Mouse (Mus musculus): ENCODE results near the gene Otub1.

Gene Otub1

DNA sequence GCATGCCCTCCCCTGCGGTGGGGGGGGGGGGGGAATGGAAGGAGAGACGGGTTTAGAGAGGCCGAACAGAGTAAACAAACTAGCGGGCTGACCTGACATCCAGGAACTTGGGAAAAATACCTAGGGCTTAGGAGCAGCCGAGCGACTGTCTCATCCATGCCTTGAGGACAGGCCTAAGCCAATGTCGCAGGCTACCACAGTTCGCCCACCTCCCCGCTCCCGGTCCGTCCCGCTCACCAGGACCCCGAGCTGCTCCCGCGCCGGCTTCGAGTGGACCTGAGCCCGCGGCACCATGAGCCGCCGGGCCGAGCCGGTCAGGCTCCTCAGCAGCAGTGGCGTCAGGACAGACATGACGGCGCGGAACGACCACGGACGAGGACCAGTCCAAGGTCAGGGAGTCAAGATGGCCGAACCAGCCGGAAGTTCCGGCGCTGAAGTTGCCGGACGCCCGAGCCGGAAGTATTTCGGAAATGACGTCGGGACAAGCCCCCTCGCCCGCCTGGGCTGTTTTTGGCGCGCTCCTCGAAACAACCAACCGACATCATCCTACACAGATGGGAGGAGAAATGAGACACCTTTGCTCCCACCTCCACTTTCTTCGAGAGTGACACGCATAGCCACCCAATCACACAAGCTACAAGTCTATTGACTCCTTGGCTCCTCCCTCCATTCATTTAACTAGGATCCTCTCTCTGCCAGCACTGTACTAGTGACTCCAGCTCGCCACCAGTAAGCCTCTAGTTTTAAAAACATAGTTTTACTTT is 11.2 kb upstream of the Otub1 start, which contains the start of gene Cox8a:
Cox8a (minus strand) TSS at position 455 of the 764 bp plus-strand sequence.
- Histone ChIP-seq H3K36me3 (ENCODE audit: insufficient read depth, low read length) (peaks cover 48% of the 10 kb centered on the region), H3K4me1 (replicated peaks; ENCODE audit: low read depth, low read length) (peaks cover 68% of the 10 kb centered on the region), H3K9me3 (ENCODE audit: low read length) (peaks cover 7% of the 10 kb centered on the region; the same call in 1 of the 2 replicates), H3K27me3 (ENCODE audit: insufficient read depth, low read length) (no peaks in the 10 kb centered on the region), H3K4me3 (replicated peaks; ENCODE audit: low read length) (peak within 1 kb of the TSS; percentile 96)
- no peak for TF ChIP-seq CTCF (conservative IDR thresholded peaks at IDR 0.05; ENCODE audit: low read length)
- no peak for TF ChIP-seq POU5F1 (IDR thresholded peaks at IDR 0.05; ENCODE audit: borderline replicate concordance, low read length)
- no peak for TF ChIP-seq NANOG (IDR thresholded peaks at IDR 0.05; ENCODE audit: borderline replicate concordance, low read length)

- Histone ChIP-seq H3K4me3 (replicated peaks; ENCODE audit: low read length) (peak overlapping the region; percentile 96; the same call in 1 of the 2 replicates), H3K27me3 (ENCODE audit: insufficient read depth, low read length) (no peaks in the 10 kb centered on the region), H3K4me1 (replicated peaks; ENCODE audit: low read depth, low read length) (peaks cover 67% of the 10 kb centered on the region), H3K36me3 (ENCODE audit: insufficient read depth, low read length) (peaks cover 60% of the 10 kb centered on the region), H3K9me3 (ENCODE audit: low read length) (no peaks in the 10 kb centered on the region)
- TF ChIP-seq NANOG (IDR thresholded peaks at IDR 0.05; ENCODE audit: borderline replicate concordance, low read length) (no peak), CTCF (conservative IDR thresholded peaks at IDR 0.05; ENCODE audit: low read length) (no peak), POU5F1 (IDR thresholded peaks at IDR 0.05; ENCODE audit: borderline replicate concordance, low read length) (no peak)
Measured at GRCm38 (mm10) chr19:7214484-7214883, 8.4 kb upstream of the Otub1 start.

DNA sequence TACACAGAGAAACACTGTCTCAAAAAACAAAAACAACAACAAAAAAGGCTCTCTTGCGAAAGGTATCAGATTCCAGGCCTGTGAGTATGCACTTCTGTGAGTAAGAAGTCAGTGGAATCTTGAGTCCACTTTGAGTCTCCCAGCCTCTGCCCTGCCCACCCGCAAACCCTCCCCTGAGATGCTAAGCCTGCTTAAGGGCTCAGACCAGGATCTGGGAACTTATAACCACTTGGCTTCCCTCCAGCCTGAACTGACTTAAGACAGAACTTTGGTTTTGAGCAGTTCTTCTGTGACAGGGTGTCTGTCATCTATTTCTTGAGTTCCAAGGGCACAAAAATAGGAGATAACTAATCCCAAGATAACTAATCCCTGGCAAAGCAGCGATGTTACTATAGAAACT is 6.9 kb upstream of the Otub1 start:
- Histone ChIP-seq H3K4me3 (replicated peaks; ENCODE audit: low read length) (no peak overlapping the region), H3K4me1 (replicated peaks; ENCODE audit: low read depth, low read length) (peaks cover 58% of the 10 kb centered on the region), H3K27me3 (ENCODE audit: insufficient read depth, low read length) (no peaks in the 10 kb centered on the region), H3K36me3 (ENCODE audit: insufficient read depth, low read length) (peaks cover 60% of the 10 kb centered on the region), H3K9me3 (ENCODE audit: low read length) (no peaks in the 10 kb centered on the region)
- TF ChIP-seq CTCF (conservative IDR thresholded peaks at IDR 0.05; ENCODE audit: low read length) (no peak), NANOG (IDR thresholded peaks at IDR 0.05; ENCODE audit: borderline replicate concordance, low read length) (no peak)

GRCm38 (mm10) chr19:7212216-7212615 is 6.1 kb upstream of the Otub1 start:
- peaks cover 60% of the 10 kb centered on the region for H3K36me3 ChIP-seq (ENCODE audit: insufficient read depth, low read length)
- H3K4me3 ChIP-seq (replicated peaks; ENCODE audit: low read length): no peak overlapping the region
- no peaks in the 10 kb centered on the region for H3K27me3 ChIP-seq (ENCODE audit: insufficient read depth, low read length)
- TF ChIP-seq CTCF (conservative IDR thresholded peaks at IDR 0.05; ENCODE audit: low read length): no peak
- no peak for TF ChIP-seq NANOG (IDR thresholded peaks at IDR 0.05; ENCODE audit: borderline replicate concordance, low read length)
- no peak for TF ChIP-seq POU5F1 (IDR thresholded peaks at IDR 0.05; ENCODE audit: borderline replicate concordance, low read length)
- no peaks in the 10 kb centered on the region for H3K9me3 ChIP-seq (ENCODE audit: low read length)
- H3K4me1 ChIP-seq (replicated peaks; ENCODE audit: low read depth, low read length): peaks cover 60% of the 10 kb centered on the region

DNA sequence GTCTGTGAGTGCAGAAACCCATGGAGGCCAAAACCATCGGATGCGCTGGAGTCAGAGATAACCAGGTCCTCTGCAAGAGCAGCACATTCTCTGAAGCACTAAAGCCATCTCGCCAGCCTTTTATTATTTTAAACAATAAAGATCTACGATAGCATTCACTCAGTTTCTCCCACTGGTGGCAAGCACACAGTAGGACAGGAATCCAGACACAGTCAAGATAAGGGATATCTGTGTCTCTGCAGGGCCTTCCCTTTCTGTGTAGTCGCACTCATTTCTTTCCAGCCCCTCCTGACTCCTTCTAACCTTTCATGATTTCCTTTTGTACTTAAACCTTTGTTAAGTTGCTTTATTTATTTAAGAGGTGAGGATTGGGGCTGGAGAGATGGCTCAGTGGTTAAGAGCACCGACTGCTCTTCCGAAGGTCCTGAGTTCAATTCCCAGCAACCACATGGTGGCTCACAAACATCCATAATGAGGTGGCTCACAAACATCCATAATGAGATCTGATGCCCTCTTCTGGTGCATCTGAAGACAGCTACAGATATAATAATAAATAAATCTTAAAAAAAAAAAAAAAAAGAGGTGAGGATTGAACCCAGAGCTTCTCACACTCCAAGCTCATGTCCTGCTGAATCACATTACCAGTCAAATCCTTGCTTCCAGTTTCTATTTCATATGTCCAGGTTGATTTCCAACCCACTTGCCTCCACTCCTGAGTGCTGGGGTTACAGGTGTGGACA is 4.0 kb upstream of the Otub1 start:
- Histone ChIP-seq H3K27me3 (ENCODE audit: insufficient read depth, low read length) (no peaks in the 10 kb centered on the region), H3K4me1 (replicated peaks; ENCODE audit: low read depth, low read length) (peaks cover 57% of the 10 kb centered on the region), H3K9me3 (ENCODE audit: low read length) (no peaks in the 10 kb centered on the region), H3K4me3 (replicated peaks; ENCODE audit: low read length) (no peak overlapping the region), H3K36me3 (ENCODE audit: insufficient read depth, low read length) (peaks cover 43% of the 10 kb centered on the region)
- TF ChIP-seq CTCF (conservative IDR thresholded peaks at IDR 0.05; ENCODE audit: low read length) (no peak), NANOG (IDR thresholded peaks at IDR 0.05; ENCODE audit: borderline replicate concordance, low read length) (no peak), POU5F1 (IDR thresholded peaks at IDR 0.05; ENCODE audit: borderline replicate concordance, low read length) (no peak)

- peaks cover 46% of the 10 kb centered on the region for H3K36me3 ChIP-seq (ENCODE audit: insufficient read depth, low read length)
- peak overlapping the region; percentile 93 for H3K4me3 ChIP-seq (replicated peaks; ENCODE audit: low read length)
- H3K27me3 ChIP-seq (ENCODE audit: insufficient read depth, low read length): no peaks in the 10 kb centered on the region
- no peak for TF ChIP-seq NANOG (IDR thresholded peaks at IDR 0.05; ENCODE audit: borderline replicate concordance, low read length)
- TF ChIP-seq CTCF (conservative IDR thresholded peaks at IDR 0.05; ENCODE audit: low read length): no peak
- TF ChIP-seq POU5F1 (IDR thresholded peaks at IDR 0.05; ENCODE audit: borderline replicate concordance, low read length): no peak
- no peaks in the 10 kb centered on the region for H3K9me3 ChIP-seq (ENCODE audit: low read length)
- H3K4me1 ChIP-seq (replicated peaks; ENCODE audit: low read depth, low read length): peaks cover 59% of the 10 kb centered on the region
Measured at GRCm38 (mm10) chr19:7205326-7205725, 790 bp downstream of the Otub1 start.

- Histone ChIP-seq H3K27me3 (ENCODE audit: insufficient read depth, low read length) (no peaks in the 10 kb centered on the region), H3K4me1 (replicated peaks; ENCODE audit: low read depth, low read length) (peaks cover 59% of the 10 kb centered on the region), H3K4me3 (replicated peaks; ENCODE audit: low read length) (peak overlapping the region; percentile 93), H3K9me3 (ENCODE audit: low read length) (no peaks in the 10 kb centered on the region), H3K36me3 (ENCODE audit: insufficient read depth, low read length) (peaks cover 48% of the 10 kb centered on the region)
- TF ChIP-seq CTCF (conservative IDR thresholded peaks at IDR 0.05; ENCODE audit: low read length) (no peak), NANOG (IDR thresholded peaks at IDR 0.05; ENCODE audit: borderline replicate concordance, low read length) (no peak), POU5F1 (IDR thresholded peaks at IDR 0.05; ENCODE audit: borderline replicate concordance, low read length) (no peak)
Measured at GRCm38 (mm10) chr19:7204898-7205297, 1.2 kb downstream of the Otub1 start.

DNA sequence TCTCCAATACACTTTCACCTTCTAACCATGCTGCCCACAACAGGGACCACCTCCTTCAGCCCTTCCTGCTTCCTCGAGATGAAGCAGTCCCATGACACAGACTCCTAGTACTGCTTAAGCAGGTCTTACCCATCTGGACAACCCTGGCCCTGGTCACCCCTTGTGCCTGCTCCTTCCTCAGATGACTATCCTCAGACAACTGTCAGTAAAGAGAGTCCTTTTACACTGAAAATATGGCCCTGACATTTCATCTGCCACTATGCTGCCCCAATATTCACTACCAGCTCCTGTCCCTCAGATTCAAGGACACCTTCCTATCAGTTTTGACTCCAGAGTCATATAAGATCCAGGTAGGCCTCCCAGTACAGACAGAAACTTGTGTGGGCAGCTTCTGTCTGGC is 5.7 kb downstream of the Otub1 start:
- peaks cover 75% of the 10 kb centered on the region for H3K36me3 ChIP-seq (ENCODE audit: insufficient read depth, low read length)
- no peaks in the 10 kb centered on the region for H3K9me3 ChIP-seq (ENCODE audit: low read length)
- peaks cover 87% of the 10 kb centered on the region for H3K4me1 ChIP-seq (replicated peaks; ENCODE audit: low read depth, low read length)
- no peak overlapping the region for H3K4me3 ChIP-seq (replicated peaks; ENCODE audit: low read length)
- no peaks in the 10 kb centered on the region for H3K27me3 ChIP-seq (ENCODE audit: insufficient read depth, low read length)
- TF ChIP-seq POU5F1 (IDR thresholded peaks at IDR 0.05; ENCODE audit: borderline replicate concordance, low read length): no peak
- no peak for TF ChIP-seq NANOG (IDR thresholded peaks at IDR 0.05; ENCODE audit: borderline replicate concordance, low read length)
- no peak for TF ChIP-seq CTCF (conservative IDR thresholded peaks at IDR 0.05; ENCODE audit: low read length)
